Mouse (Mus musculus): ENCODE measurements around the gene Mss51. TPM values are rescaled to one million over a fixed set of nuclear protein-coding genes. Genes with fewer than 3 reads are reported as not detected.

Mss51 gene
- polyA plus RNA-seq (2015; fragmentation: Nextera tagmentation; extraction: Ambion mirVana) = 0.81 and 0.86 TPM in 2 replicates

DNA sequence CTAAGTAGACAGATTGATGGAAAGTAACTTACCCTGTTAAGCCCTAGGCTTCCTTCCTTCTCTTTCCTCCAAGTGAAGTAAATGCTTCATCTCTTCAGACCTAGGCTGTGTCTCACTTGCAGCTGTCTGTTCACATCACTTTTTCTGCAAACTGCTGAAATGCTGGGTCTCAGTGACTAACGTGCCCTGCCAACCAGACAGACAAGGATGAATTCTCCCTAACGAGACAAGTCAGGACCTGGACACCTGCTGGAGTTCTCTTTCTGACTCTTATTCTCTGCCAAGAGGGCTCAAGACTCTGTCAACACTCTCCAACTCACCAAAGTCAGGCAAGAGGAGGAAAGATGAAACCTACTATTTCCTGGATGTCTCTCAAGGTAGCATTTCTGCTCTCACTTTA is at the start of gene Mss51:
TSS of gene Mss51 (minus strand) at position 299 of the 400 bp plus-strand sequence.
- no peak within 1 kb of the TSS for H3K27ac ChIP-seq
- H3K4me3 ChIP-seq (replicated peaks) = no peak within 1 kb of the TSS
- H3K9ac ChIP-seq (replicated peaks) = no peak within 1 kb of the TSS
- H3K9me3 ChIP-seq = no peaks in the 10 kb centered on the region
- 76% methylated on average over 2 of the region's 2 CpGs for WGBS
- no peaks in the 10 kb centered on the region for H3K27me3 ChIP-seq
- H3K36me3 ChIP-seq = peaks cover 37% of the 10 kb centered on the region
- H3K4me1 ChIP-seq (replicated peaks) = no peaks in the 10 kb centered on the region
- H3K4me2 ChIP-seq (replicated peaks) = no peak within 1 kb of the TSS
- ATAC-seq = no peak

- H3K36me3 ChIP-seq = peaks cover 32% of the 10 kb centered on the region
- no peaks in the 10 kb centered on the region for H3K9me3 ChIP-seq
- H3K27ac ChIP-seq = peak within 1 kb of the TSS; percentile 97
- peaks cover 29% of the 10 kb centered on the region for H3K4me1 ChIP-seq (replicated peaks)
- peak within 1 kb of the TSS; percentile 98 for H3K9ac ChIP-seq (replicated peaks)
- H3K4me2 ChIP-seq (replicated peaks) = peak within 1 kb of the TSS; percentile 72
- WGBS = under 1% methylated on average over 24 of the region's 29 CpGs
- no peaks in the 10 kb centered on the region for H3K27me3 ChIP-seq
- ATAC-seq = peak; percentile 96
- H3K4me3 ChIP-seq (replicated peaks) = peak within 1 kb of the TSS; percentile 92
Observed at GRCm38 (mm10) chr14:20546415-20546814, 49.7 kb upstream of the Mss51 start, which contains the start of gene Ppp3cb. Ppp3cb (minus strand) TSS chr14:20546573.

DNA sequence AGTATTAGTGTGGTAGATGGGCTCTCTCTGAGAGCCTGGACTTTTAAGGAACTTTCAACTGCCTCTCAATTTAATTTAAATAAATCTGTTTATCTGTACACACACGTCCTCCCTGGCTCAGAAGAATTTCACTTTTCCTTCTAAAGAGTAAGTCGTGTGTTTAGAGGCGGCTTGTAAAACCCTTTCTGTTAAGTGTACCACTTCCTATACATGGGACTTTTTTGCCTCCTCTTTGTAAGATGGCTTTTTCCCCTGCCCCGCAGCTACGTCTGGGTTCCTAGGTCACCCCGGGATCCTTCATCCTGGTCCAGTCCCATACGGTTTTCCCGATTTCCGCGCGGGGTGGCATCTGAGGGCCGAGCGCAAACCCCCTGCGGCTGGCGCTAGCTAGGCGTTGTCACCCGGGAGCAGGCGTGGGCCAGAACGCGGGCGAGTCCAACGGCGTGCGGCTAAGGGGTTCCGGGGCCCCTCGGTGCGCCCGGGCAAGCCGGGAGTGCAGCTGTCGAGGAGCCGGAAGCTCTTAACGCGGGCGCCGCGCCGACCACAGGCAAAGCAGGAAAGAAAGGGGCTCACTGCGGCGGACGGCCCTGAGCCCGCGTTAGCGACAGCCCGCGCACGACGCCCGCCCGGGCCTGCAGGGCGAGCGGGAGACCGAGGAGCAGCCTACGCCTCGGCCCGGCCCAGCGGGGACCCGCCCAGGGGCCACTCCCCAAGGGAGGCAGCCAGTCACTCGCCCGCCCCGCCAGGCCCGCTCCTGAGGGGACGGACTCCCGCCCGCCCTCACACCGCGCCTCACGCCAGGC is 49.0 kb upstream of the Mss51 start:
- H3K9ac ChIP-seq (replicated peaks) = peak overlapping the region; percentile 98
- H3K9me3 ChIP-seq = no peaks in the 10 kb centered on the region
- peak overlapping the region; percentile 92 for H3K4me3 ChIP-seq (replicated peaks)
- WGBS = under 1% methylated on average over 52 of the region's 67 CpGs
- no peaks in the 10 kb centered on the region for H3K27me3 ChIP-seq
- peak; percentile 97 for ATAC-seq
- H3K27ac ChIP-seq = peak overlapping the region; percentile 97
- peaks cover 29% of the 10 kb centered on the region for H3K4me1 ChIP-seq (replicated peaks)
- peak overlapping the region; percentile 72 for H3K4me2 ChIP-seq (replicated peaks)
- peaks cover 27% of the 10 kb centered on the region for H3K36me3 ChIP-seq

DNA sequence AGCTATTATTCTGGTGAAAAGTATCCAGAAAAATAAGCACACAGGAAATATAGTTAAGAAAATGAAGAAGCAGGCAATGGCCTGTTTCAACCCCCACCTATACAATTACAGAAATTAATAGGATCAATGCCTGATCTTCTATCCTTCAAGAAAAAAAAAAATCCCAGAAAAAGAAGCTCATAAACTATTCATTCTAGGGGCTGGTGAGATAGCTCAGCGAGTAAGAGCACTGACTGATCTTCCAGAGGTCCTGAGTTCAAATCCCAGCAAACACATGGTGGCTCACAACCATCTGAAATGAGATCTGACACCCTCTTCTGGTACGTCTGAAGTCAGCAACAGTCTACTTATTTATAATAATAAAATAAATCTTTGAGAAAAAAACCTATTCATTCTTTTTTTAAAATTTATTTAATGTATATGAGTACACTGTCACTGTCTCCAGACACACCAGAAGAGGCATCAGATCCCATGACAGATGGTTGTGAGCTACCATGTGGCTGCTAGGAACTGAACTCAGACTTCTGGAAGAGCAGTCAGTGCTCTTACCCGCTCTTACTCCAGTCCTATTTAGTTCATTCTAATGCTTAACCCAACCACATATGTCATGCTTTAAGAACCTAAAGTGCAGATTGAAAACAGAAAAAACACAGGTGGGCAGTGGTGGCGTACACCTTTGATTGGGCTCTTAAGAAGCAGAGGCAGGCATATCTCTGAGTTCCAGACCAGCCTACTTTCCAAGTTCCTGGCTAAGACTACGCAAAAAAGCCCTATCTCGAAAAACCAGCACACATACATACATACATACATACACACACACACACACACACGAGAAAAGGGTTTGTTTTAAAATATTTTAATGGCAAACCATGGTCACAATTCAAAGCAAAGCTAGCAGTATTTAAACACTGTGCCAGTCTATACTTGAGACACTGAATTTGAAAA is 48.0 kb upstream of the Mss51 start:
- Histone ChIP-seq H3K27ac (no peak overlapping the region), H3K4me3 (replicated peaks) (peak overlapping the region; percentile 92), H3K36me3 (peaks cover 18% of the 10 kb centered on the region), H3K27me3 (no peaks in the 10 kb centered on the region), H3K9me3 (no peaks in the 10 kb centered on the region), H3K9ac (replicated peaks) (no peak overlapping the region), H3K4me1 (replicated peaks) (peaks cover 29% of the 10 kb centered on the region), H3K4me2 (replicated peaks) (peak overlapping the region; percentile 72)
- 82% methylated on average over 7 of the region's 7 CpGs for WGBS
- ATAC-seq = no peak

GRCm38 (mm10) chr14:20529643-20530042 is 32.9 kb upstream of the Mss51 start:
- no peaks in the 10 kb centered on the region for H3K27me3 ChIP-seq
- H3K27ac ChIP-seq = no peak overlapping the region
- no peak overlapping the region for H3K4me2 ChIP-seq (replicated peaks)
- no peaks in the 10 kb centered on the region for H3K9me3 ChIP-seq
- no peaks in the 10 kb centered on the region for H3K4me1 ChIP-seq (replicated peaks)
- H3K36me3 ChIP-seq = no peaks in the 10 kb centered on the region
- 95% methylated on average over 4 of the region's 4 CpGs for WGBS
- no peak overlapping the region for H3K9ac ChIP-seq (replicated peaks)
- no peak overlapping the region for H3K4me3 ChIP-seq (replicated peaks)
- no peak for ATAC-seq

DNA sequence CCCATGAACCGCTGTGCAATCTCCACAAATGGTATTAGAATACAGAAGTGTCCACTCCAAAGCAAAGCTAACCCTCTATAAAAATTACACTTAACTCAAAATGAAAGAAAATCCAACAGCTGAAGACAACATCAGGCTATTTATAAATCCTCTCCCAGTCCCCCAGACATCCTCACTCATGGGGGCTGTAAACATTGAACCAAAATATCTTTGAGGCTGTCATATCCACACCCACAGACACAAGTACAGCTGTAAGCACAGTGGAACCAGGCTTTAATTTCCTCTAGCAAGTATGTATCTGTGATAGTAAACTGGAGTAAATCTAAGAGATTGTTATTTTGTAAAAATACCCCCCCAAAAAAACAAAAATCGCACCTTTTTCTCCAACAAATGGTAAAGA is 23.5 kb upstream of the Mss51 start:
- no peak overlapping the region for H3K4me3 ChIP-seq (replicated peaks)
- no peaks in the 10 kb centered on the region for H3K27me3 ChIP-seq
- 97% methylated on average over 2 of the region's 2 CpGs for WGBS

GRCm38 (mm10) chr14:20508424-20508823 is 11.7 kb upstream of the Mss51 start:
- no peaks in the 10 kb centered on the region for H3K4me1 ChIP-seq (replicated peaks)
- H3K27me3 ChIP-seq = no peaks in the 10 kb centered on the region
- H3K9ac ChIP-seq (replicated peaks) = no peak overlapping the region
- H3K9me3 ChIP-seq = no peaks in the 10 kb centered on the region
- ATAC-seq = no peak
- peaks cover 14% of the 10 kb centered on the region for H3K36me3 ChIP-seq
- no peak overlapping the region for H3K27ac ChIP-seq
- H3K4me3 ChIP-seq (replicated peaks) = no peak overlapping the region
- H3K4me2 ChIP-seq (replicated peaks) = no peak overlapping the region
- WGBS = 73% methylated on average over 2 of the region's 2 CpGs

More for the DNA sequence above, 23.5 kb upstream of the Mss51 start:
- H3K9ac ChIP-seq (replicated peaks) = no peak overlapping the region
- no peaks in the 10 kb centered on the region for H3K4me1 ChIP-seq (replicated peaks)
- H3K4me2 ChIP-seq (replicated peaks) = no peak overlapping the region
- no peaks in the 10 kb centered on the region for H3K9me3 ChIP-seq
- peaks cover 36% of the 10 kb centered on the region for H3K36me3 ChIP-seq
- H3K27ac ChIP-seq = no peak overlapping the region
- ATAC-seq = no peak

DNA sequence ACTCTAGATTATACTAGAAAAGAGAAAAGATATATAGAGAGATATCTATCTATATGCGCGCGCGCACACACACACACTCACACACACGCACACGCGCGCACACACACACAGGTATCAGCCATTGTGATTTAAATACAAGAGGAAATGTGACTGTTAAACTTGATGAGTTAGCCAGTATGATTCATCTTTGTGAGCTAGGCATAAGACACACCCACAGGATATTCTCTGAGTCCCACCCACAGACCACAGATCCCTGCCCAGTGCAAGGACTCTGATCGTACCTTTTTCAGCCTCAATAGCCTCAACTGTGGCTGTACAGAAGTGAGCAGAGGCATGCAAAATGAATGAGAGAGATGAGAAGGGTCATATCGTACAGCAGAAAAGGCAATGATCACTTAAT is 6.3 kb upstream of the Mss51 start:
- Histone ChIP-seq H3K9me3 (no peaks in the 10 kb centered on the region), H3K4me3 (replicated peaks) (no peak overlapping the region), H3K36me3 (peaks cover 12% of the 10 kb centered on the region), H3K27ac (no peak overlapping the region), H3K9ac (replicated peaks) (no peak overlapping the region), H3K4me1 (replicated peaks) (no peaks in the 10 kb centered on the region), H3K27me3 (no peaks in the 10 kb centered on the region), H3K4me2 (replicated peaks) (no peak overlapping the region)
- WGBS = 95% methylated on average over 10 of the region's 10 CpGs
- no peak for ATAC-seq

DNA sequence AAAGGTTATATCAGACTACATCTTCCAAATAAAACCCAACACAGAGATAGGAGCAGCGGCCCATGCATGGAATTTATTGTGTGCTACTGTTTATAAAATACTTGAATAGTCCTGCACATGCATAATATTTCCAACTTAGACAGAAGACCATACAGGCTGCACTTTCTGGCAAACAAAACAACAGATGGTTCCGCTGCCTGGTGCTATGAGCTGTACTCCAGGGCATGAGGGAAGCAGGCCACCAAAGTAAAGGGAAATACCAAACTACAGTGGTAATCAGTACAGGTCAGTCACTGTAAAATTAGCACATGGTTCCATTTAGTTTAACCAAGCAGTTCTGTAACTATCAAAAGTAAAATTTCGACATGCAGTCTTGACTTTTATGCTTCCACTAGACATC is 3.3 kb upstream of the Mss51 start:
- WGBS = 94% methylated on average over 3 of the region's 3 CpGs
- ATAC-seq = no peak
- Histone ChIP-seq H3K27ac (no peak overlapping the region), H3K36me3 (peaks cover 28% of the 10 kb centered on the region), H3K9me3 (no peaks in the 10 kb centered on the region), H3K27me3 (no peaks in the 10 kb centered on the region), H3K4me3 (replicated peaks) (no peak overlapping the region), H3K4me2 (replicated peaks) (no peak overlapping the region), H3K9ac (replicated peaks) (no peak overlapping the region), H3K4me1 (replicated peaks) (no peaks in the 10 kb centered on the region)

GRCm38 (mm10) chr14:20486031-20486430 is 10.7 kb downstream of the Mss51 start:
- no peak overlapping the region for H3K4me3 ChIP-seq (replicated peaks)
- peaks cover 27% of the 10 kb centered on the region for H3K36me3 ChIP-seq
- H3K27ac ChIP-seq = no peak overlapping the region
- H3K9me3 ChIP-seq = no peaks in the 10 kb centered on the region
- H3K4me1 ChIP-seq (replicated peaks) = no peaks in the 10 kb centered on the region
- H3K27me3 ChIP-seq = no peaks in the 10 kb centered on the region
- H3K4me2 ChIP-seq (replicated peaks) = no peak overlapping the region
- no peak overlapping the region for H3K9ac ChIP-seq (replicated peaks)
- ATAC-seq = no peak
- WGBS = 95% methylated on average over 5 of the region's 5 CpGs

DNA sequence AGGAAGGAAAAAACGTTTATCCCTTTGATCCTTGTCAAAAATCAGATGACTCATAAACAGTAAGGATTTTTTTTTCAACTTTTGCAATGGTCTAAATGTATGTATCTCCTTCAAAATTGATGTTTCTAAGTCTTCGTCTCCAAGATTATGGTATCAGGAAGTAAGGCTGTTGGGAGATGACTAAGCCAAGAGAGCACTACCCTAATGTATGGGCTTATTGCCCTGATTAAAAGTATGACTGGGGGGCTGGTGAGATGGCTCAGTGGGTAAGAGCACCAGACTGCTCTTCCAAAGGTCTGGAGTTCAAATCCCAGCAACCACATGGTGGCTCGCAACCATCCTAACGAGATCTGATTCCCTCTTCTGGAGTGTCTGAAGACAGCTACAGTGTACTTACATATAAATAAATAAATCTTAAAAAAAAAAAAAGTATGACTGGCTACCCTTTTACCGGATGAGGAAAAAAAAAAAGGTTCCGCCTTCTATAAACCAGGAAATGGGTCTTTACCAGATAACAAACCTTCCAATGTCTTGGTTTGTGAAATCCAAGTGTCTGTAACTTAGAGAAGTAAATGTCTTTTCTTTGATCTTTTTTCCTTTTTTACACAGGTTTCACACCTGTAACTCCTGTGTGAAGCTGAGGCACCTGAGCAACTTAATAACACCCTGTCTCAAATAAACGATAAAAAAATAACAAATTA is 14.5 kb downstream of the Mss51 start:
- H3K9me3 ChIP-seq = no peaks in the 10 kb centered on the region
- H3K4me1 ChIP-seq (replicated peaks) = peaks cover 4% of the 10 kb centered on the region
- peaks cover 8% of the 10 kb centered on the region for H3K27me3 ChIP-seq
- H3K4me2 ChIP-seq (replicated peaks) = no peak overlapping the region
- 88% methylated on average over 7 of the region's 7 CpGs for WGBS
- peaks cover 24% of the 10 kb centered on the region for H3K36me3 ChIP-seq
- H3K27ac ChIP-seq = no peak overlapping the region
- H3K4me3 ChIP-seq (replicated peaks) = no peak overlapping the region
- no peak overlapping the region for H3K9ac ChIP-seq (replicated peaks)
- ATAC-seq = no peak
